Mouse (Mus musculus) cerebellum, adult 8-10 months (tissue): ENCODE data around the gene Bglap2.
"Not testable (repeated sequence)": the region's sequence is repeated elsewhere in the genome, so short reads cannot be mapped to it uniquely, and the experiment has no call there.

Source experiments
- DNase-seq: peaks from one replicate; pipeline ENCODE4 v3.0.0; 2022

Gene Bglap2

GRCm38 (mm10) chr3:88378599-88378998 lies at the start of gene Bglap2:
Bglap2 (minus strand) TSS chr3:88378699.
- not testable (repeated sequence) for DNase-seq

- DNase-seq = no peak
These were observed 48.9 kb upstream of the Bglap2 start for GRCm38 (mm10) chr3:88427342-88427905.

DNA sequence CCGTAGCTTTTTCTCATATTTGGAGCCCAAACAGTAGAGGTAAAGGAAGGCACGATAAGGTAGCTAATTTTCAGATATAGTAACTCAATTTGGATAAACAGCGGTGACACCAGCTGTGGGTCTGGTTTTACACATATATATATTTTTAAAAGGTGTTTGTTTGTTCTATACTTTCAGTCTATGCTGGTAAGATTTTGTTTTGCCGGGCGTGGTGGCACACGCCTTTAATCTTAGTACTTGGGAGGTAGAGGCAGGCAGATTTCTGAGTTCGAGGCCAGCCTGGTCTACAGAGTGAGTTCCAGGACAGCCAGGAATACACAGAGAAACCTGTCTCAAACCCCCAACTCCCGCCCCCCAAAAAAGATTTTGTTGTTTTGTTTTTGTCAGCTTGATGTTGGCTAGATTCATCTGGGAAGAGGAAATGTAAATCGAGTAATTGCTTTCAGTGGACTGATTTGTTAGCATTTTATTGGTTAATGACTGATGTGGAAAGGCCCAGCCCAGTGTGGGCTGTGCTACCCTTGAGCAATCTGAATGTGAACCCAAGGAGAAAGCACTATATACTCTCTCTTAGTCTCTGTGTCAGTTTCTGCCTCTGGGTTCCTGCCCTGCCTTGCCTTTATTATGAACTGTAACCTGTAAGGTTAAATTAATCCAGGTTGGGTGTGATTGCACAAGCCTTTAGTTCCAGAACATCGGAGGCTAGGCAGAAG lies 47.4 kb upstream of the Bglap2 start:
- DNase-seq = no peak

GRCm38 (mm10) chr3:88425330-88425689 lies 46.8 kb upstream of the Bglap2 start:
- no peak for DNase-seq

DNA sequence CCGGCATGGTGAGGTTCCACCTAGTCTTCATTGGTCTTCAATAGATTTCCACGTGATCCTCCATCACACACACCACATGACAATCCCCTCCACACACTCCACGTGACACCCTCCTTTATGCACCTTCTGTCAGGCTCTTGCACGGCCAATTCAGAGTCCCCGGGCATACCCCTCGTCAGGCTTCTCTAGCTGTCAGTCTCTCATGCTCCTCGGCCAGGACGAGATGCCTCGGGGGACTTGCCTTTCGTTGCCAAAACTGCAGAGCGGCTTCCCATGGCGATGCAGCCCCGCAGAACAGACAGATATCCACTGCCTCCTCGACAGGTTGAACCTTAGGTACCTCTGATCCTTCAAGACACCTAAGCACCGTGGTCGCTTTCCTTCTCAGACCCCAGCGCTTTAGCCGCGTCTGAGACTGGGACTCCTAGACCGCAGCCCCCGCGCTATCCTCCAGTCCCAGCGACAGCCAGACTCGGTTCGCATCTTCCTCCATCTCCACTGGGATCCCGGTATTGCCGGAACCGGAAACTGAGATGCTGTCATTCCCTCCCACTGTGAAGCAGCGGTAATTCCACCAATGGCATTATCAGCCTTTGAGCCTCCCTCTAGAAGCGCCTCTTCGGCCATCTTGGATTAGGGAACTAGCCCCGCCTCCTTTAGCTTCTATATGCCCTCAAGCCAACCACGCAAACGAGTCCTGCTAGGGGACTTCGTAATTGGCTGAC lies 46.3 kb upstream of the Bglap2 start, which contains the start of gene Slc25a44:
Gene Slc25a44, minus strand, starts transcription at position 535 of the 725 bp plus-strand sequence.
- peak; percentile 94 for DNase-seq

DNA sequence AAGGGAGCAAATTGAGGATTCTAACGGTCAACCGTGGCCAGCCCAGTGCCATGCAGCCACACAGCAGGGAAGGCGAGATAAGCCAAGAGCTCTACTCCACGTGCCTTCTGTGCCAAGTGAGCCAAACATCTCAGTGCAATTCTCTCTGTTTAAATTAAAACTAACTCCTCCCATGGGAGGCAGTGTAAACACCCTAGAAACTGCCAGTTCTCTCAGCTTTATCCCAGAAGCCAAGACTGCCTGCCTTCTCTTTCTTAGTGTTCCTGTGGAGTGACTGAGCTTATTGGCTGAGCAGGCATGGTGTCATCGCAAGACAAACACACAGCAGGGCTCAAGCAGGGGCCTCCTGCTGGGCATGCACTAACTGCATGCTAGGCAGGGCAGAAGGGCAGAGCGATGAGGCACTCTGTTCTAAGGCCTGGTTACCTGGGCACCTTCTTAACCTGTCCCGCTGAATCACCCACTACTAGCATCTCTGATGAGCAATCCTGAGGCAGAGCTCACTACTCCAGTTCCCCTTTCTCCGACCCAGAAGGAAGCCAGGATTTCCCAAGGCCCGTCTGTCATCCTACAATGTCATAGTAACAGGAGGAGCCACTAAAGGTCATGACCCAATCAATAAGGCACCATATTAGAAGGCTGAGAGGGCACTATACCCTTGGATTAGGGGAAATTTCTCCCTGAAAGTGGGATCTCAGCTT lies 43.7 kb upstream of the Bglap2 start:
- peak; percentile 63 for DNase-seq

- no peak for DNase-seq
These were observed 42.3 kb upstream of the Bglap2 start for GRCm38 (mm10) chr3:88420771-88421170.

- DNase-seq = no peak
These were observed 39.5 kb upstream of the Bglap2 start for GRCm38 (mm10) chr3:88418016-88418415.

- DNase-seq = no peak
These were observed 37.2 kb upstream of the Bglap2 start for GRCm38 (mm10) chr3:88415668-88416067.

DNA sequence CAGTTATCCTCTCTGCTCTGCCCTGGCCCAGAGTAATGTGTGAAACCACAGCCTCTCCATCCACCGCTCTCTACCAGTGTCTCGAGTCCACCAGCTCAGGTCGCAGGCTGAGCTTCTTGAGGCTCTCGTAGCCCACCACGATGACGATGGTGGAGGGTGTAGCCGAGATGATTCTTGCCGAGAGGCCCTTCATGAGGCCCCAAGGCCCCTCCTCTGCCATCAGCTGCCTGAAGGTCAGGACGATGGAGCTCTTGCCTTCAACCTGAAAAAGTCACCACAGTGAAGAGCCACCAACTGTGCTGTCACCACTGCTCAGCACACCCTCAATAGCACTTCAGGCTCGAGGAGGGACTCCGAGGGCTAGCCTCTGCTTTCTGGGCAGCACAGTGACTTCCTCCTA lies 34.1 kb upstream of the Bglap2 start:
- no peak for DNase-seq

DNA sequence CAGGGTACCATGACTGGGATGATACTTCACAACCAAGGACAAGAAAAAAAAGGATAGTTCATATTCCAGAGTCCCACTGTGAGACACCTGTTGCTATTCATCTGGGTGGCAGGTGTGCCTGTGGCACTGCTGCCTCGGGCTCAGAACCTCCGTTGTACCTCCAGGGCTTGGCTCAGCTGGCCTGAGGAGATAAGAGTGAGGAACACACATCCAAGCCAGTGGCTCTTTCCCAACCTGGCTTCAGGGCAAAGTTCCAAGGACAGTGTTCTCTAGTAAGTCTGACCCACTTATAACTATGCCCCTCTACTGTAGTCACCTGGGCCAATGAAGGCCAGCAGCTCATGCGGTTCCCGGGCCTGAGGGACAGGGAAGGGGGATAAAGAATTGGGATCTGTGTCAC lies 33.2 kb upstream of the Bglap2 start:
- DNase-seq = no peak

DNA sequence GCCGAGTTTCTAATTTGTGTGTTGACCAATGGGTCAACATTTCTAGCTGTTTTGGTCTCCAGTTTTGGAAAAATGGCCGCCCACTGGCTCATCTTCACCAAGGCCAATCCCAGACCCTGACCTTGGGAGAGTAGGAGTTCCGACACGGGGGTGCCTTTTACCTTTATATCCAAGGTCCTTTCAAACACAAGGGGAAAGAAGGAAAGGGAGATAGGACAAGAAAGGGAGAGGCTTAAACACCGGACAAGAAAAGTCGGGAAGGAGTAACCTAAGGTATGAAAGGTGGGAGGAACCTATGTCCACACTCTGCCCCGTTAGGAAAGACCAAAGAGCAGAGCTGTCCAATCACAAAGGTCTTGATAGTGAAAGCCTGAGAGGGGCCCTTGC lies 32.1 kb upstream of the Bglap2 start:
- DNase-seq = no peak

- DNase-seq = peak; percentile 81
These were observed 31.5 kb upstream of the Bglap2 start, which contains the start of gene Pmf1 for GRCm38 (mm10) chr3:88409741-88410644. Pmf1 (minus strand) TSS chr3:88410331.

DNA sequence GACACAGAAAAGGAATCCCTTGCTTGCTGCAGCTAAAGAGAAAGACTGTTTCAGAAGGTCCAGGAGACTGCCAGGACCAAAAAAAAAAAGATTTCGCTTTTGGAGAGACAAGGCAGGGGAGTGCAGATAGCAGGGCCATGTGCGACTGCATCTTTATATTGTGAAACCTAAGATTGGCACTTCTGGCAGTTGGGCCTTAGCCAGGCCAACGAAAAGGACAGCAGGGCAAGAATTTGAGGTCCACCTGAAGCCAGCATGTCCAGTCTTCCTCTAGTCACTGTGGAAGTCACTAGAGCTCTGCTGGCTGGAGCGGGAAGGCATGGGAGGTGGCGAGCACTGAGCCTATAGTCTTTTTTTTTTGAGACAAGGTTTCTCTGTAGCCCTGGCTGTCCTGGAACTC lies 30.5 kb upstream of the Bglap2 start:
- DNase-seq = no peak

- DNase-seq = no peak
These were observed 29.0 kb upstream of the Bglap2 start for GRCm38 (mm10) chr3:88407529-88407928.

DNA sequence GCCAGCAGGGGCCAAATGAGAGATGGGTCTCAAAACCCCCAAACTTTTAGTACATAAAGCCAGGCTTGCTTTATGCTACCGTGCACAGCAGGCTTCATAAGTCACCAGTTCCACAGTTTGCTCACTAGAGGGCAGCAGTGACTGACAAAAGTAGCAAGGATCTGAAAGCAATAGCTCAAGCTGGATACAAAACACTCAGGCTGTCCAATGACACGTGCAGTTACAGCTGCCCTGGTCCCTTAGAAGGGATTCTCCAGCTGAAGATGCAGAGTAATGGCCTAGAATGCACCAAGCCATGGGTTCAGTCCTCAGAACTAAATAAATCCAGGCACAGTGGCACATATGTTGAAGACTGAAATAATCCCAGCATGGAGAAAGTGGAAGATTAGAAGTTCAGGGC lies 28.6 kb upstream of the Bglap2 start:
- DNase-seq = peak; percentile 67

- DNase-seq = no peak
These were observed 25.2 kb upstream of the Bglap2 start for GRCm38 (mm10) chr3:88403522-88404230.

DNA sequence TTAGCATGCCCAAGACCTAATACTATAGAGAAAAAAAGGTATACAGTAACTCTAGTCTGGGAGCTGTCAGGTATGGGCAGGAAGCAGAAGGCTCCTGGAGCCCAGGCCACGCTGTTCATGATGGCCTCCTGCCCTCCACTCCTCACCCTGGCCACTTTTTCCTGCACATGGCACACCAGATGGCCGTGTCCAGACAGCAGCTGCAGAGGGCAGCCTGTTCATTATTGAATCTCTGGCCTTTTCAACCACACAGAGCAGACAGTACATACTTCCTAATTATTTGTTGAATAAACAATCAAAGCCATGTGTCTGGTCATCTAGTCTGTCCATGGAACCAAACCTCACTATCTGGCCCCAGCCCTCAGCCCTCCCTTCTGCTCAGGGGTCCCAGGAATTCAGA lies 20.2 kb upstream of the Bglap2 start:
- peak; percentile 80 for DNase-seq

DNA sequence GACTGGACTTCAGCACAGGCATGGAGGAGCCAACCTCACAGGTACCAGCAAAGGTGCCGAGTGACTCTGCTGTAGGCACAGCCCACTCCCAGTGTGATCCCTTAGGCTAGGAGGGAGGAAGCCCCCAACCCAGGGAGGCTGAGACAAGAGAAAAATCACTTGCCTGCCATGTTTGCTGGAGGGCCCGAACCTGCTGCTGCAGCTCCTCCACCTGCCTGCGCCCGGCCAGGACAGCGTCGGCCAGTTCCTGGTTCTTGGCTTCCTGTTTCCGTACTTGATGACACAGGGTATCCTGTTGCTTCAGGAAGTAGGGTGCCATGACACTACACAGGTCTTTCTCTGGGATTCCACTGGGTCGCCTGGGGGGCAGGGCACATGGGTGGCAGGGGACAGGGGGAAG lies 17.2 kb upstream of the Bglap2 start:
- DNase-seq = no peak

DNA sequence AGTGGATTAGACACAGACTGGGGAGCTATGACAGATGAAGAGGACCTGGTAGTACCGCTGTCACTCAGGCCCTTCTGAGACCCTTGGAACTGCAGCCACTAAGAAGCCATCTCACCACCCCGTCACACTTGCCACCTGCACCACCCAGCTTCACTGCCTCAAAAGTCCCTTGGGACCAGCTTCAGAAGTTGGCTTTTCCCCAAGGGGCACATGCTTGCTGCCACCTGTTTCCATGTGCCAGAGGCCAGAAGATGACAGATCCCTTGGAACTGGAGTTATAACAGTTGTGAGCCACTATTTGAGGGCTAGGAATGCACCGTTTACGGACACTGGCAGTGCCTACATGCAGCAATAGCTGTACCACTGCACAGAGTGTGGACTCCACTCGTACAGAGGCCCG lies 16.8 kb upstream of the Bglap2 start:
- DNase-seq = no peak

- DNase-seq = no peak
These were observed 15.4 kb upstream of the Bglap2 start for GRCm38 (mm10) chr3:88393776-88394375.
